Mouse (Mus musculus) thymus, adult 18-20 months (tissue): ENCODE results near the gene Rbm4b.

Experiments
- DNase-seq, 2 experiments: peaks; one replicate each; pipeline ENCODE4 v3.0.0; 2022; ENCODE audit warnings: mixed read lengths in 2 of 2

Gene Rbm4b

DNA sequence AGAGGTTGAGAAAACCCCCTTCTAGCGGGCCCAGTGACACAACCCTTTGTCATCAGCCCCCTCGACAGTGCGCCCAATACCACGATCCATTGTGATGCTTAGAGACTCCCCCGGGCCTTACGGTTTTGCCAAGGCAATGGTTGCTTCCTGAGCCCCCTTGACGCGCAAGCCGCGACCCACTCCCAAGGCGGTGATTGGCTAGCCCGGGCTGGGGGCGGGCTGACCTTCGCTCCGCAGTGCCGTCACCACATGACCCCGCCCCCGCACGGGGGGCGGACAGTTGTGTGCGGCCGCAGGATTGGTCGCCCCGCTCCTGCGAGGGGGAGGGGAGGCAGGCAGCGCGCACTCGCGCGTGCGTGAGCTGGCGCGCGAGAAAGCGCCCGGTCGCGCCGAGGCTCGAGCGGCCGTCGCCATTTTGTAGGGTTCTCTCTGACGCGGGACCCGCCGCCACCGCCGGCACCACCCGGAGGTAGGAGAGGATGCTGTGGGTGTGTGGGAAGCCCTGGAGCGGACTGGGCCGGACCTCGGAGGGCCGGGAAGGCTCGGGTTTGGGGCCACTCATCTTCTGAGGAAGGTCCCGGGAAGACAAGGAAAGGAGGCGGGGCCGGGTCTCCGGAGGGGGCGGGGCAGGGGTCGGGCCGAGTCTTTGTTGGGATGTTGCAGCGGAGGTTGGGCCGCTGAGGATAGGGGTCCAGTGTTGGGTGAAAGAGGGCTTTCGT lies at the start of gene Rbm4b:
Gene Rbm4b (plus strand): TSS at position 305 of the 719 bp plus-strand sequence.
- peak; percentile 96 for DNase-seq

- no peak for DNase-seq
These were observed 47.5 kb upstream of the Rbm4b start for GRCm38 (mm10) chr19:4708765-4709164.

- DNase-seq, result no peak
These were observed 45.1 kb upstream of the Rbm4b start, which contains the start of gene Sptbn2 for GRCm38 (mm10) chr19:4711098-4711600. Sptbn2 (plus strand) TSS chr19:4711167.

DNA sequence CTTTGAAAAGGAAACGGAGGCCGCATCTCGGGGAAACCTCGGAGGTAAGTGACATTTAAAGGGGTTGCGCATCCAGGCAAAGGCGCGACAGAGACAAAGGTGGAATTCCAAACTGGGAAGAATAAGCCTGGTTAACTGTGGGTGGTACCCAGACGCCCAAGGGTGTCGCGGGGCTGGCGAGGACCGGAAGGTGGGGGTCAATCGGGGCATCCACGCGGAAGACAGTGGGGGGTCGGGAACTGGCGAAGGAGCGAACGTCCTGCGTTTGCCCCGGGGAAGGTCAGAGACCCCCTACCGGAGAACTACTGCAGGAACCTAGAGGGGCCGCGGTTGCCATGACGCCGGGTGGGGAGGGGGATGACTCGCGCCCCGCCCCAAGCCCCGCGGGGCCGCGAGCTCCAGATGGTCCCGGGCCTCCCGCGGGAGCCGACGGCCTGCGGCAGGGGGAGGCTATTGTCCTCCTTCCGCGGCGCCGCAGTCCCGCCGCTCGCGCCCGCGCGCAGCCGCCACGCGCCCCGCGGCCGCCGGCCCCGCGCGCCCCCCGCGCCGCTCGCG lies 44.6 kb upstream of the Rbm4b start:
- no peak for DNase-seq

GRCm38 (mm10) chr19:4712156-4712780 lies 44.0 kb upstream of the Rbm4b start:
- no peak for DNase-seq

DNA sequence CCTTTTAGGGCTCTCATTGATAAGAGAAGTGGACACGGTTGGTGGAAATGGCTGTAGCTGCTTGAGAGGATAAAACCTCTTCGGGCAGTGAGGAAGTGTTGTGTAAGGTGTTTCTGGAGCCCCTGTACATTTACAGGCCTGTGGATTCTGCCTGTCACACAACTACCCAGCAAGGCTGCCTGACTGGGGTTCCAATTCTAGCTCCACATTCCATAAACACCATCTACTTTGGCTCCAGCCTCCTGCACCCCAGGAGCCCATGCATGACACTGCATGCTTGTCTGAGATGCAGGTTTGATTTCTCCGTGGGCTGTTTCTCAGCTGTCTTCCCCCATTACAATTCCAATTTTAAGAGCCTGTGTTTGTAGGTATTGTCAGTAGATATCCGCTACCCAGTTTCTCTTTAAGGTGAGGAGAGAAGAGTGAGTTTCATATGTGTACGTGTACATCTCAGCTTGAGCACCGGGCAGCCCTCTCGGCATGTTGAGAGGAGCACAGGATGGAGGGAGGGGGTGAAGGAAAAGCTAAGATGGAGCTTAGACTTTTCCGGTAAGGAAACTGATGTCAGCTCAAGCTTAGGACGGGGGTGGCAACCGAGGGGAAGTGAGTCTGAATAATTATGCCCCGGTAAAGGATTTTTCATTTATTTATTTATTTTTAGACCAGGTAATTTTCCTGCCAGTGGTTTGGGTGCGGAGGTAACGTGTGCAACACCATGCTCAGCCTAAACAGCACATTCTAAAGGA lies 43.3 kb upstream of the Rbm4b start:
- DNase-seq, result no peak

DNA sequence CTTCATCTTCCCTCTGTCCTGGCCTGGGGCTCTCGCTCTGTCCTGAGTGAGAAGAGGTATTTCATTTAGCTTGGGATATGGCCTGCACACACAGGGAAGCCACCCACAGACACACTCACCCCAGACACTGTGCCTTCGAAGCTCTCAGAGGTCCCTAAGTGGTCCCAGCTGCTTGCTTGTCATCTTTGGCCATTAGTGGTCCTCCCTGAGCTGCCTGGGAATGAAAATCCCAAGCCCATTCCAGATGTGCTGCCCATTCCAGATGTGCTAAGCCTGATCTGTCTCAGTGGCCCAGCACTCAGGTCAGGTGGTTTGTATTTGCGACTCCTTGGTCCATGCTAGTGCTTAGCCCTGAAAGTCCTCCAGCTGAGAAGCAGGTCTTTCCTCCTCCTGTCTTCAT lies 42.4 kb upstream of the Rbm4b start:
- DNase-seq, result no peak

DNA sequence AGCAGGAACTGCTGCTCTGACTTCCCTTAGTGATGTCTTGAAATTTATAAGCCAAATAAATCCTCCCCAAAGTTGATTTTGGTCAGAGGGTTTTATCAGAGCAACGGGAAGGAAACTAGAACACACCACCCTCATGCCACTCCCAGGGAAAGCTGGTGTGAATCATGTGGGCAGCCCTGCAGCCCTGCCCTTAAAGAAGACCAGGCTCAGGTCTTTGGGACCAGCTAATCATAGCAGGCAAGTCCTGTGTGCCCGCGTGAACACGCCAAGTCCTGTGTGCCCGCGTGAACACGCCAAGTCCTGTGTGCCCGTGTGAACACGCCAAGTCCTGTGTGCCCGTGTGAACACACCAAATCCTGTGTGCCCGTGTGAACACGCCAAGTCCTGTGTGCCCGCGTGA lies 39.5 kb upstream of the Rbm4b start:
- no peak for DNase-seq

GRCm38 (mm10) chr19:4717281-4717680 lies 39.0 kb upstream of the Rbm4b start:
- no peak for DNase-seq

DNA sequence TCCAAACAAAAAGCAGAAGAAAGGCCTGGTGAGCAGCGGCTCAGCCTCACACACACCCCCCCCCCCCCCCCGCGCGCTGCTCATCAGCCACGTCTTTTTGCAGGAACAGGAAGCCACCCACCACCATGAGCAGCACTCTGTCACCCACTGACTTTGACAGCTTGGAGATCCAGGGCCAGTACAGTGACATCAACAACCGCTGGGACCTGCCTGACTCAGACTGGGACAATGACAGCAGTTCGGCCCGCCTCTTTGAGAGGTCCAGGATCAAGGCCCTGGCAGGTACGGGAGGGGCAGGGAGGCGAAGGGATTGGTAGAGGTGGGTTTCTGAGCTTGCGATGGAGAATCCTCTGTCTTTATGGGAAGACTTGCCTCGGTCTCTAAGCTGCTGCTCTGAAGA lies 37.6 kb upstream of the Rbm4b start:
- DNase-seq, result no peak

DNA sequence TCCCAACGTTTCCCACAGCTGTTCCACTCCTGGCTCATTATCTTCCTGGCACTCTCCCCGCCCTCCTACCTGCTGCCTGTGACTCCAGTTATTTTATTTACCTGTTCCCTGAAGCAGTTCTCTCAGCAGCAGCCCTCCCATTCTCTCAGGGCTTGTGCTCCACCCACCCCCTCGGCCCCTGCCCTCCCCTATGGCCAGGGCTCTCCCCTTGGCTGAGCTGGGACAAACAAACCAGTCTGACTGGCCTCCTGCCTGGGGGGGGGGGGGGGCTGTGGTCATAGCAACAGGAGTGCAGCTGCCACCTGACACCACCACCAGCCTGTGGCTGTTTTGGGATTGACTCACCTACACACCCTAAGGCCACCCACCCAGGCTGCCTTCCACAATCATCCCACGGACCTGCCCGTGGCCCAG lies 36.9 kb upstream of the Rbm4b start:
- DNase-seq, result no peak

DNA sequence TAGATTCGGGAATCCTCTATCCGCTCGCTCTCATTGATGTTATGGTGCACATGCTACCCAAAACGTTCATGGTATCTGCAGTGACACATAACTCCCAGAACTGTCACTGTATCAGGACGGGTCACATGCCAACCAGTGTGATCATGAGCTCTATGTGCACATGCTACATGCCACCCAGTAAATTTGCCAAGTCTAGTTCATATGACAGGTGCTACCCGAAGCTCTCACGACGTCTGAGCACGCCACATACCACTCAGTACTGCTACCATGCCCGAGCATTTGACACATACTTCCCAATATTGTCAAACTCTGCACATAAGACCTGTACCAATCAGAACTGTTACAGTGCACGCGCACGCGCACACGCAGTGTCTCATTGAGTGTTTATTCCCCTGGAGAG lies 36.2 kb upstream of the Rbm4b start:
- no peak for DNase-seq

DNA sequence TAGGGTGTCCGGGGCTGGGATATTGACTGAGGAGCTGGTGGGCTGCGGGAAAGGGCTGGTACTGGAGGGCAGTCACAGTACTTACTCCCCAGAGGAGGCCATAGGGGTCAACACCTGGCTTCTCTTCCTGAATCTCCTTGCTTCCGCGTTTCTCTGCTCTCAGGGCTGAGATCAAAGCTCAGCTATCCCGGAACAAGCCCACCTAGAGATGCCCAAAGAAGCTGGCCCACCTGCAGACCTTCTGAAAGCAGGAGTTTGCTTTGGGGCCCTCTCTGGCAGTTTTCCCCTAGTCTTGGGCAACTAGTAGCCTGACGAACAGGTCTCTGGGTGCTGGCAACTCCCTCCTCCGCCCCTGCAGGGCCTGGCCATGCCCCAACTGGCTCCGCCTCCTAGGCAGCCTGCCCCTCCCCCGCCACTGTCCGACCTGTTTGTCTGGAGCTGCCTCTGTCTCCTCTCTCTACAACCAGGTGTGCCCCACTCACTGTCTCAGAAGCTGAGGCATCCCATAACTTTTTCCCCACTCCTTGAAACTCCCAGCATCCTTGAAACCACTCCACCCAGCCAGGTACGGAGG lies 35.5 kb upstream of the Rbm4b start:
- DNase-seq, result no peak

DNA sequence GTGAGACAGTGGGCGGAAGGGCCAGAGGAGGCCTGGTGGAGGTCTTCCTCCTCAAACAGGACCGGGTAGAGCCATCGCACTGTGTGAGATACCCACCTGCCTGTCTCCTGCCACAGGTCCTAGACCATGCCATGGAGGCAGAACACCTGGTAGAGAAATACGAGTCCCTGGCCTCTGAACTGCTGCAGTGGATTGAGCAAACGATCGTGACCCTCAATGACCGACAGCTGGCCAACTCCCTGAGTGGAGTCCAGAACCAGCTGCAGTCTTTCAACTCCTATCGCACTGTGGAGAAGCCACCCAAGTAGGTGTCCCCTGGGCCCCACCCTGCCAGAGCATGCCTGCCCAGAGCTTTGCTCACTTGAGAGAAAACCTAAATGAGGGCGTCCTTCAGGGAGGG lies 27.1 kb upstream of the Rbm4b start:
- no peak for DNase-seq

- no peak for DNase-seq
These were observed 23.2 kb upstream of the Rbm4b start for GRCm38 (mm10) chr19:4733052-4733451.

GRCm38 (mm10) chr19:4737866-4738265 lies 18.4 kb upstream of the Rbm4b start:
- no peak for DNase-seq

GRCm38 (mm10) chr19:4739053-4739452 lies 17.2 kb upstream of the Rbm4b start:
- DNase-seq, result no peak

- no peak for DNase-seq
These were observed 16.5 kb upstream of the Rbm4b start for GRCm38 (mm10) chr19:4739762-4740161.

DNA sequence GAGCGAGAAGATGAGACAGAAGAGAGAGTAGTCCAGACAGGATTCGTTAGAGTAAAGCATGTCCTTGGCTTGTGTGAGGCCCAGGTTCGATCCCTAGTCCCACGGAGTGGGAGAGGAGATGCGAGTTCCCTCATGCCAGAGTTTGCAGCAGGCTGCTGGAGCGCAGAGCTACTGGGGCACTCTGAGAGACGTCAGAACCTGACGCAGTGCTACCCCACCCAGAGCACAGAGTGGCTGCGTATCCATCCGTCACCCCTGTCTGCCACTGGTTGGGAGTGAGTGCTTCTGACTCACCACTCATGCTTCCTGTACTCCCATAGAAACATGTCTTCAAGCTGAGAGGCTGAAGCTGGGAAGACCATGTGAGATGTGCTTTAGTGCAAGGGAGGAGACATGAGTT lies 14.8 kb upstream of the Rbm4b start:
- no peak for DNase-seq

GRCm38 (mm10) chr19:4742229-4742628 lies 14.1 kb upstream of the Rbm4b start:
- DNase-seq, result no peak

- DNase-seq, result no peak
These were observed 12.8 kb upstream of the Rbm4b start for GRCm38 (mm10) chr19:4743524-4743923.

DNA sequence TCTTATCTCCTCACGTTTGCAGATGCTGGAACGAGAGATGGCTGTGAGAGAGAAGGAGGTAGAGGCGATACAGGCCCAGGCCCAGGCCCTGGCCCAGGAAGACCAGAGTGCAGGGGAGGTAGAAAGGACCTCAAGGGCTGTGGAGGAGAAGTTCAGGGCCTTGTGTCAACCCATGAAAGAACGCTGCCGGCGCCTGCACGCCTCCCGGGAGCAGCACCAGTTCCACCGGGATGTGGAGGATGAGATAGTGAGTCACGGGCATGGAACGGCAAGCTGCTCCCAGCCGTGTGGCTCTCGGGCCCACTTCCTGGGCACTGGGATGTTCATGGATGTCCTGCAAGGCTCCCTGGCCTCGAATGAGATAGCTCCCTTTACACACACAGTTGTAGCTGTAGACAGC lies 12.3 kb upstream of the Rbm4b start:
- DNase-seq, result no peak

- DNase-seq, result no peak
These were observed 11.2 kb upstream of the Rbm4b start for GRCm38 (mm10) chr19:4745057-4745456.
